Mouse (Mus musculus) limb, embryonic 10.5 days (tissue): ENCODE data around the gene Olfr686. TPM values are rescaled to one million over a fixed set of nuclear protein-coding genes. Genes with fewer than 3 reads are reported as not detected.

Experiments used
- polyA plus RNA-seq: library from polyadenylated mRNA; unstranded; fragments of >200 nt; fragmentation: Nextera tagmentation; extraction: Ambion mirVana; gene quantifications from 2 replicates; pipeline ENCODE4 v1.2.1, GENCODE M21; 2016

The Olfr686 gene
- polyA plus RNA-seq, 1 experiment from 2014 or later = not detected

Other genes starting within 250 kb of the Olfr686 start
- not detected in 2 replicates for gene Olfr670, start 244.9 kb downstream of the Olfr686 start, polyA plus RNA-seq
- not detected in 2 replicates for gene Olfr671, start 228.4 kb downstream of the Olfr686 start, polyA plus RNA-seq
- gene Olfr672, start 205.5 kb downstream of the Olfr686 start, polyA plus RNA-seq = not detected in 2 replicates
- not detected in 2 replicates for gene Olfr675, start 179.0 kb downstream of the Olfr686 start, polyA plus RNA-seq
- gene Olfr676, start 174.8 kb downstream of the Olfr686 start, polyA plus RNA-seq = not detected in 2 replicates
- gene Olfr677, start 156.1 kb downstream of the Olfr686 start, polyA plus RNA-seq = not detected in 2 replicates
- not detected in 2 replicates for gene Olfr678, start 143.0 kb downstream of the Olfr686 start, polyA plus RNA-seq
- gene Olfr679, start 126.3 kb downstream of the Olfr686 start, polyA plus RNA-seq = not detected in 2 replicates
- not detected in 2 replicates for gene Olfr680-ps1, start 114.7 kb downstream of the Olfr686 start, polyA plus RNA-seq
- gene Olfr681, start 90.6 kb downstream of the Olfr686 start, polyA plus RNA-seq = not detected in 2 replicates
- gene Olfr683, start 60.5 kb downstream of the Olfr686 start, polyA plus RNA-seq = not detected in 2 replicates
- gene Olfr684, start 43.8 kb downstream of the Olfr686 start, polyA plus RNA-seq = not detected in 2 replicates
- gene Olfr685, start 21.5 kb downstream of the Olfr686 start, polyA plus RNA-seq = not detected in 2 replicates
- not detected in 2 replicates for gene Olfr688, start 80.6 kb upstream of the Olfr686 start, polyA plus RNA-seq
- not detected in 2 replicates for gene Olfr689, start 103.7 kb upstream of the Olfr686 start, polyA plus RNA-seq
- gene Olfr690, start 126.6 kb upstream of the Olfr686 start, polyA plus RNA-seq = not detected in 2 replicates
- gene Olfr691, start 134.8 kb upstream of the Olfr686 start, polyA plus RNA-seq = 0.14 and 0.15 TPM in 2 replicates
- not detected in 2 replicates for gene Olfr692, start 160.7 kb upstream of the Olfr686 start, polyA plus RNA-seq
- not detected in 2 replicates for gene Gm5901, start 167.6 kb upstream of the Olfr686 start, polyA plus RNA-seq
- gene Fam160a2, start 192.6 kb upstream of the Olfr686 start, polyA plus RNA-seq = 45.9 and 47.0 TPM in 2 replicates
- gene Cnga4, start 197.1 kb upstream of the Olfr686 start, polyA plus RNA-seq = 0.05 TPM in 1 of 2 replicates, not detected in the other
- gene Cckbr, start 218.2 kb upstream of the Olfr686 start, polyA plus RNA-seq = 0.05 TPM in 2 replicates